Mouse (Mus musculus): ENCODE measurements at regions not wholly inside any gene's neighbourhood (a gene's known extent, or its start where the extent isn't known, plus 50 kb on each side); places are given as distances from the start of the nearest gene placed in this dataset.

GRCm38 (mm10) chr6:78165615-78166014 lies 186.1 kb upstream of the Ctnna2 start:
- no peaks in the 10 kb centered on the region for H3K27me3 ChIP-seq
- ATAC-seq (ENCODE audit: low FRiP score, low read depth): peak; percentile 45; the same call in 1 of the 2 replicates
- no peak overlapping the region for H3K4me3 ChIP-seq
- H3K9me3 ChIP-seq: no peaks in the 10 kb centered on the region
- H3K9ac ChIP-seq: no peak overlapping the region
- no peak overlapping the region for H3K27ac ChIP-seq (replicated peaks)
- no peaks in the 10 kb centered on the region for H3K4me1 ChIP-seq (replicated peaks)
- no peak overlapping the region for H3K4me2 ChIP-seq
- WGBS: 3% methylated on average over 4 of the region's 4 CpGs
- H3K36me3 ChIP-seq: no peaks in the 10 kb centered on the region

Measured in hindbrain, embryonic 15.5 days (tissue).